Mouse (Mus musculus) stomach, postnatal 0 days (tissue): Measurements from ENCODE around the gene Exoc6. TPM values are rescaled to one million over a fixed set of nuclear protein-coding genes. Genes with fewer than 3 reads are reported as not detected.
A peak's percentile ranks its signal among the peaks of the same experiment; 100 is the strongest.

ENCODE experiments used
- ATAC-seq: fragments of 200-750 bp; cut with Nextera tagmentation; 2 replicates; pipeline ENCODE4 v1.8.0; 2017; ENCODE audit not compliant: low FRiP score, low TSS enrichment
- DNase-seq: peaks from one replicate; pipeline ENCODE4 v3.0.0-alpha.2; 2016; ENCODE audit warnings: low spot score
- H3K27ac ChIP-seq: fragments of 300-500 bp; sonication (generic); replicated peaks from 2 replicates; pipeline ENCODE4 v1.5.1; 2014; ENCODE audit warnings: mild to moderate bottlenecking, control low read depth
- H3K27me3 ChIP-seq: fragments of 300-500 bp; sonication (generic); 2 replicates; pipeline ENCODE4 v1.6.1; 2014; ENCODE audit warnings: low read length; ENCODE audit not compliant: control insufficient read depth, insufficient read depth
- H3K36me3 ChIP-seq: fragments of 300-500 bp; sonication (generic); 2 replicates; pipeline ENCODE4 v1.6.1; 2014; ENCODE audit warnings: low read length, mixed read lengths; ENCODE audit not compliant: control insufficient read depth, insufficient read depth
- H3K4me1 ChIP-seq: fragments of 300-500 bp; sonication (generic); replicated peaks from 2 replicates; pipeline ENCODE4 v1.6.1; 2014; ENCODE audit warnings: antibody characterized with exemption; ENCODE audit not compliant: control insufficient read depth, insufficient read depth
- H3K4me2 ChIP-seq: fragments of 300-500 bp; sonication (generic); replicated peaks from 2 replicates; pipeline ENCODE4 v1.6.1; 2014; ENCODE audit warnings: low read depth, mild to moderate bottlenecking, control low read depth, moderate library complexity
- H3K4me3 ChIP-seq: fragments of 300-500 bp; sonication (generic); 2 replicates; pipeline ENCODE4 v1.5.1; 2014; ENCODE audit warnings: low read depth, low read length, control low read depth
- H3K9ac ChIP-seq: fragments of 300-500 bp; sonication (generic); 2 replicates; pipeline ENCODE4 v1.6.1; 2014; ENCODE audit warnings: mild to moderate bottlenecking, low read length, control low read depth, mixed read lengths
- H3K9me3 ChIP-seq: fragments of 300-500 bp; sonication (generic); 2 replicates; pipeline ENCODE4 v1.6.1; 2016; ENCODE audit warnings: low read length; ENCODE audit not compliant: control insufficient read depth
- CTCF ChIP-seq: IDR thresholded peaks from 2 replicates; pipeline ENCODE4 v1.5.1; 2016; ENCODE audit warnings: antibody characterized with exemption, low read depth, mild to moderate bottlenecking, moderate library complexity
- EP300 ChIP-seq: optimal IDR thresholded peaks from 2 replicates; pipeline ENCODE3; 2016; ENCODE audit warnings: antibody characterized with exemption
- WGBS: fragments of 180-500 bp; shearing (Covaris S2); extraction: QIAGEN DNeasy Blood & Tissue Kit; methylation state at CpG from one replicate; pipeline ENCODE4 v1.1.7; 2014; 5-methylcytosine and 5-hydroxymethylcytosine counted together
- polyA plus RNA-seq: library from polyadenylated mRNA; unstranded; fragments of >200 nt; fragmentation: Nextera tagmentation; extraction: Ambion mirVana; gene quantifications from 2 replicates; pipeline ENCODE4 v1.2.1, GENCODE M21; 2015

The Exoc6 gene
- polyA plus RNA-seq, 1 experiment from 2014 or later: 8.7 TPM

DNA sequence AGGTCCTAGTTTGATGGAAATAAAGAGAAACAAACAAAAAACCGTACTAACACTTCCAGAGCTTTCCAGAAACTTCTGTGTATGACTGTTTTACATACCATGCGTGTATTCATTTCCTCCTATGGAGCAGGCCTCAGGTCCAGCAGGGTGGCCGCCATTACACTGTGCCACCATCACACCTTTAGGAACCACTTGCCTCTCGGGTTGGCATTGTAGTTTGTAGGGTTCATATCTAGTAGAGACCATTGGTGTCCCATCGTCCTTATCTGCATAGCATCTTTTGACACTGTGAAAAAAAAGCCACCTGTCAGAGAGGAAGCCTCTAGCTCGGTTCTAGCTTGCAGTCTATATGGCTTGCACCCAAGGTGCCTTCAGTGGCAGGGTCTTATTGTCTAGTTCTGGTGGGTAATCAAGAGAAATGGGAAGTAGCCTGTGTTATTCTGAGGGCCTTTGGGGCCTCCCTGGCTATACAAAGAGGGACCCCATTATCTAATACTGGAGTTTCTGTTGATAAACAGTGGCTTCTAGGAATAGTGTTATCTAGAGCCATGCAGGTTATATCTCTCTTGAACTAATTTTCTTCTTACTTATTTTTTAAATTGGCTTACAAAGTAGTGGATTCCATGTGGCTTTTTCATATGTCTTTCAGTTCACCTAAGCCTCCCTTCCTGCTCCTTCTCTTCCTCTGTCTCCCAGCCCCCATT lies 5.8 kb downstream of the Exoc6 start:
- no peaks in the 10 kb centered on the region for H3K36me3 ChIP-seq
- H3K27me3 ChIP-seq: no peaks in the 10 kb centered on the region
- H3K9me3 ChIP-seq: no peaks in the 10 kb centered on the region
- H3K4me1 ChIP-seq: no peaks in the 10 kb centered on the region
- H3K9ac ChIP-seq: no peak overlapping the region
- no peak overlapping the region for H3K4me3 ChIP-seq
- TF ChIP-seq CTCF: no peak
- TF ChIP-seq EP300: no peak
- no peak overlapping the region for H3K27ac ChIP-seq
- no peak overlapping the region for H3K4me2 ChIP-seq
- no peak for ATAC-seq
- 91% methylated on average over 6 of the region's 6 CpGs for WGBS
- no peak for DNase-seq

DNA sequence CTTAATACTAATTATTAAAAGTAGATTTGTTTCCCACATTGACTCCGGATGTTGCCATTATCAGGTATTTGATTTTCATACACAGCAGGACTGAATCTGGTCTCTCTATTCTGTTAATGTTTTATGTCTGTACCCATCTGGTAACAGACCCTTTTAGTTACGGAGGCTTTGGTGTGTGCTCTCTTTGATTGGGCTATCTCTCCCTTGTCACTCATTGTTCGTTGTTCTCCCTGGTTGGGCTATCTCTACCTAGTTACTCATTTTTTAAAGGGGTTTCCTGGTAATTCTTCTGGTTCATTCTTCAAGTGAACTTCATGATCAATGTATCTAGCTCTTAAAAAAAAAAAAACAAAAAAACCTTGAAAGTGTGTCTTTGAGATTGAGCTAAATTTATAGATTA lies 7.7 kb downstream of the Exoc6 start:
- no peaks in the 10 kb centered on the region for H3K4me1 ChIP-seq
- H3K9me3 ChIP-seq: no peaks in the 10 kb centered on the region
- TF ChIP-seq CTCF: no peak
- no peak for TF ChIP-seq EP300
- no peak overlapping the region for H3K4me2 ChIP-seq
- ATAC-seq (no peak), DNase-seq (no peak)
- no peak overlapping the region for H3K9ac ChIP-seq
- no peak overlapping the region for H3K4me3 ChIP-seq
- 84% methylated on average over 3 of the region's 3 CpGs for WGBS
- H3K27me3 ChIP-seq: no peaks in the 10 kb centered on the region
- H3K27ac ChIP-seq: no peak overlapping the region
- H3K36me3 ChIP-seq: no peaks in the 10 kb centered on the region

DNA sequence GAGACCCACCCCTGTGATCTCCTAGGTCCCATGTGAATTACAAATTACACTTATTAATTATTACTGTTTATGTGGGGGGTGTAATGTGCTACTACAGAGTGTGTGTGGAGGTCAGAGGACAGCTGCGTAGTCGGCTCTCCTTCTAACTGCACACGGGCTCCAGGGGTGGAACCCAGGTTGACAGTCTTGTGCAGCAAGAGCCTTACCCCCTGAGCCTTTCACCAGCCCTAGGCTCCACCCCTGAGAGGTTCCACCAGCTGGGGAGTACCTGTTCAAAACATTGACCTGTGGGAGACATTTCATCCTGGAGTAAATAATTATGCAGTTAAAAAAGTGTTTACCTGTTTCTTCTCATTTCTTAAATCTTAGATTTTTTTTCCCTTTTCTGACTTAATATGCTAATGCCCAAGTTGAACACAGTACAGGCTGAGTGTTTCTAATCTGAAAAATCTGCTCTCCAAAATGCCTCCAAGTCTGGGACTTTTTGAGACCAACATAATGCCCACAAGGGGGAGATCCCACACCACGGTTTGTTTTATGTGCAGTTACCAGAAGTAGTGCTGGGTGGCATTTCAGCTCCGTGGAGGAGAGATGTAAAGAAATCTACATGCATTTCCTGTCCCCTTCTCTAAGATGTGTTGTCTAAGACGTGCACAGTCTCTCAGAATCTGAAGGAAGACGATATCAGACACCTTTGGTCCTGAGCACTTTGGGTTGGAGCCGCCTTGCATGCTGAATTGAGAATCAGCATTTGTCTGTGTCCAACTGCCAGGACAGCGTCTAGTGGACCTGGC lies 9.3 kb downstream of the Exoc6 start:
- H3K9me3 ChIP-seq: no peaks in the 10 kb centered on the region
- H3K27ac ChIP-seq: no peak overlapping the region; the same call in 1 of the 2 replicates
- DNase-seq (no peak), ATAC-seq (no peak)
- H3K9ac ChIP-seq: no peak overlapping the region
- TF ChIP-seq CTCF: peak; percentile 66
- TF ChIP-seq EP300: no peak
- H3K36me3 ChIP-seq: no peaks in the 10 kb centered on the region
- H3K27me3 ChIP-seq: no peaks in the 10 kb centered on the region
- no peak overlapping the region for H3K4me3 ChIP-seq
- 0 out of 2 replicates have a peak overlapping the region, but pooled peaks have one; percentile 6 for H3K4me2 ChIP-seq
- H3K4me1 ChIP-seq: no peaks in the 10 kb centered on the region
- 29% methylated on average over 9 of the region's 9 CpGs for WGBS

DNA sequence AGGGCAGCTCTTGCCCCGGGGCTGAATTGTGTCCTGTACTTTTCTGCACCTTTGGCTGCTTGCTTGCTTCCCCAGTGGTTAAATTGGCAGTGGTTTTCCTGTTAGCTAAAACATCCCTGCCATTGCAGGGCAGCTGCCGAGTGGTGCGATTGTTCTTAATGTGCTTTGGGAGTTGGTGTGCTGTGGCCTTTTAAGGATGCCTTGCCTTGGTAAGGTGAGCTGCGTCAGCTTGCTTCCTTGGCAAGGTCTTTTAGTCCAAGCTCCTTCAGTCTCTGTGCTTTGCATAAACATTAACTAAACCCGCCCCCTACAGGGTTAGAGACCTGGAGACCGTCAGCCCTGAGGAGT lies 9.8 kb downstream of the Exoc6 start:
- ATAC-seq (0 out of 2 replicates have a peak, but pooled peaks have one; percentile 32), DNase-seq (no peak)
- WGBS: 20% methylated on average over 6 of the region's 6 CpGs
- no peak overlapping the region; the same call in 1 of the 2 replicates for H3K27ac ChIP-seq
- H3K4me3 ChIP-seq: no peak overlapping the region
- no peaks in the 10 kb centered on the region for H3K4me1 ChIP-seq
- no peak overlapping the region for H3K9ac ChIP-seq
- H3K4me2 ChIP-seq: 0 out of 2 replicates have a peak overlapping the region, but pooled peaks have one; percentile 6
- TF ChIP-seq CTCF (no peak; the same call in 1 of the 2 replicates), EP300 (no peak)
- H3K27me3 ChIP-seq: no peaks in the 10 kb centered on the region
- no peaks in the 10 kb centered on the region for H3K36me3 ChIP-seq
- H3K9me3 ChIP-seq: no peaks in the 10 kb centered on the region

DNA sequence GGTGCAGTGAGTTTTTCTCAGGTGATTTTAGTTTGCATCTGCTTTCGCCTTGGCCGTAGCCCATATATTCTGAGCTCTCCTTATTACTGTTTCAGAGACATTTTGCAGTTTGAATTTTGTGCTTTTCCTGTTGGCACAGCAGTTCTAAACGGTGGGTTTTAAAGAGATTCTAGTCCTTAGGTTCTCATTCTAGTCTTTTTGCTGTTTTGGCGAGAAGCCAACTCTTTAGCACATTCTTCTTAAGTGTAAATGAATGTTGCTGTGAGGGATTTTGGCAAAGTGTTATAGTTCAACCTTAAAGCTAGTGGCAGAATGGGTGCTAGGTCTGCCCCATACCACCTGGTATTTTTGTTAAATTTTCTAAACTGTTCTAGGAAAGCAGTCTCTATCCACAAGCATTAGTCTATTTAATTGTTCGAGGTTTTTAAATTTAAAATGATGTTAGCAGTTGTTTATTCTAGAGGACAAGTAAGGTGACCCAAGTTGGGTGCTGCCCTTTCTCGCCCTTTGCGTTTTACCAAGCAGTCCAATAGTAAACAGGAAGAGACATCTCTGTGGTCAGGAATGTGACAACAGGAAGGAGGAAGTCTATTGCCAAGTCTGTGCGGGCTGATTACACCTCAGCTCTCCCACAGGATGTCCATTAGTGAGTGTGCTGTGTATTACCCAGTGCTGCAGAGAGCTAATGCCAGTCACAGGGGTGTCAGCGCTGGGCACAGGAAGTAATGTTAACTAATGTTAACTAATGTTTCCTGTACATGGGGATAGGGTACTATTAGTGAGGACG lies 11.1 kb downstream of the Exoc6 start:
- 51% methylated on average over 10 of the region's 10 CpGs for WGBS
- Histone ChIP-seq H3K36me3 (no peaks in the 10 kb centered on the region), H3K9ac (no peak overlapping the region), H3K27ac (no peak overlapping the region), H3K4me1 (no peaks in the 10 kb centered on the region), H3K4me3 (no peak overlapping the region), H3K9me3 (no peaks in the 10 kb centered on the region), H3K27me3 (no peaks in the 10 kb centered on the region), H3K4me2 (no peak overlapping the region)
- ATAC-seq (no peak), DNase-seq (no peak)
- TF ChIP-seq CTCF: no peak
